Comparison of ENCODE assay signal across 8 mouse cellular contexts in genomic region chr7:140942341-140942740, GRCm38 (mm10). TPM values are rescaled to one million over a fixed set of nuclear protein-coding genes. Genes with fewer than 3 reads are reported as not detected.
DNase-seq lines count a peak whose midpoint lies in the region; ATAC-seq and TF ChIP-seq lines count a peak whose summit lies in the region.

No protein-coding gene starts in this region.

- peak overlapping the region; percentile 80 for H3K9ac ChIP-seq in kidney, embryonic 16.5 days (replicated peaks; ENCODE audit: low read length)
- no peak overlapping the region; the same call in 1 of the 2 replicates for H3K9ac ChIP-seq in midbrain, postnatal 0 days (replicated peaks; ENCODE audit: low read length, poor library complexity, severe bottlenecking)

- H3K4me2 ChIP-seq in kidney, embryonic 16.5 days (replicated peaks; ENCODE audit: low read depth, low read length) = peak overlapping the region; percentile 75
- peak overlapping the region; percentile 48 for H3K4me2 ChIP-seq in midbrain, postnatal 0 days (ENCODE audit: low read depth, low read length, poor library complexity, severe bottlenecking)

- TF ChIP-seq POLR2A in cortical plate, adult 2 months (IDR thresholded peaks at IDR 0.05; ENCODE audit: extremely low read depth, insufficient read depth, low read length) = no peak

- H3K27me3 ChIP-seq in kidney, embryonic 16.5 days (ENCODE audit: insufficient read depth, low read length) = no peaks in the 10 kb centered on the region
- no peaks in the 10 kb centered on the region for H3K27me3 ChIP-seq in midbrain, postnatal 0 days (ENCODE audit: insufficient read depth, low read length)

- peaks cover 10% of the 10 kb centered on the region; the same call in 1 of the 2 replicates for H3K36me3 ChIP-seq in kidney, embryonic 16.5 days (ENCODE audit: insufficient read depth, low read length)
- no peaks in the 10 kb centered on the region for H3K36me3 ChIP-seq in midbrain, postnatal 0 days (ENCODE audit: insufficient read depth, low read length)

- ATAC-seq in kidney, embryonic 16.5 days (ENCODE audit: low FRiP score, low TSS enrichment) = 0 out of 2 replicates have a peak, but pooled peaks have one; percentile 7
- no peak for ATAC-seq in midbrain, postnatal 0 days (ENCODE audit: low FRiP score)
- no peak for ATAC-seq in inflammation-experienced regulatory T-cells, adult 6 months

- no peaks in the 10 kb centered on the region for H3K9me3 ChIP-seq in kidney, embryonic 16.5 days (ENCODE audit: low read length)
- no peaks in the 10 kb centered on the region for H3K9me3 ChIP-seq in midbrain, postnatal 0 days (ENCODE audit: low read length)

- DNase-seq in kidney, adult 18-20 months = no peak
- peak; percentile 43 for DNase-seq in induced T-regulatory cell, adult 2 months (ENCODE audit: low read depth)
- DNase-seq in midbrain, postnatal 0 days (ENCODE audit: low spot score) = no peak
- no peak for DNase-seq in urinary bladder, postnatal 36 days (ENCODE audit: low spot score in 2 of 2)
- DNase-seq in cerebellum, adult 8-10 months = no peak

- peak overlapping the region; percentile 61 for H3K4me3 ChIP-seq in kidney, embryonic 16.5 days (ENCODE audit: low read length)
- peak overlapping the region; percentile 47; the same call in 1 of the 2 replicates for H3K4me3 ChIP-seq in cortical plate, adult 2 months (ENCODE audit: insufficient read depth, low read length)
- H3K4me3 ChIP-seq in midbrain, postnatal 0 days (ENCODE audit: low read depth, low read length) = no peak overlapping the region

- no peak for TF ChIP-seq CTCF in cortical plate, adult 2 months (IDR thresholded peaks at IDR 0.05; ENCODE audit: extremely low read depth, insufficient read depth, low read length)
- TF ChIP-seq CTCF in midbrain, postnatal 0 days (IDR thresholded peaks at IDR 0.05) = no peak

- WGBS in kidney, embryonic 16.5 days = 48% methylated on average over 9 of the region's 9 CpGs
- WGBS in midbrain, postnatal 0 days = 66% methylated on average over 9 of the region's 9 CpGs

- peak overlapping the region; percentile 83 for H3K27ac ChIP-seq in kidney, embryonic 16.5 days (ENCODE audit: low read length)
- peak overlapping the region; percentile 88 for H3K27ac ChIP-seq in cortical plate, adult 2 months (ENCODE audit: insufficient read depth, low read length)
- 0 out of 2 replicates have a peak overlapping the region, but pooled peaks have one; percentile 38 for H3K27ac ChIP-seq in midbrain, postnatal 0 days (ENCODE audit: low read depth, low read length)

- peaks cover 26% of the 10 kb centered on the region; the same call in 1 of the 2 replicates for H3K4me1 ChIP-seq in kidney, embryonic 16.5 days (ENCODE audit: insufficient read depth, low read length)
- no peaks in the 10 kb centered on the region; the same call in 1 of the 2 replicates for H3K4me1 ChIP-seq in cortical plate, adult 2 months (ENCODE audit: control insufficient read depth, insufficient read depth, low read length)
- H3K4me1 ChIP-seq in midbrain, postnatal 0 days (ENCODE audit: insufficient read depth, low read length) = no peaks in the 10 kb centered on the region; the same call in 1 of the 2 replicates

RNA-seq across cellular contexts. Expression of gene Pgghg, which starts 1.1 kb away (rescaled TPM):
- polyA plus RNA-seq in kidney, embryonic 16.5 days (2015; fragmentation: Nextera tagmentation; extraction: Ambion mirVana) = 25.3 and 26.6 TPM in 2 replicates
- 8.0 and 8.5 TPM in 2 replicates for polyA plus RNA-seq in cortical plate, adult 2 months (2012; rRNA removed)
- total RNA-seq in midbrain, postnatal 0 days (2014; rRNA removed) = 7.8 and 10.5 TPM in 2 replicates
- polyA plus RNA-seq in midbrain, postnatal 0 days (2015; fragmentation: Nextera tagmentation; extraction: Ambion mirVana) = 4.3 and 4.4 TPM in 2 replicates
- polyA plus RNA-seq in inflammation-experienced regulatory T-cells, adult 6 months (2017; shearing (Covaris generic)) = 10 to 100 TPM; 16.6 to 22.5 (median 18.2) TPM

RNA-seq across cellular contexts. Expression of gene Ifitm5, which starts 7.8 kb away (rescaled TPM):
- 4.2 and 5.8 TPM in 2 replicates for polyA plus RNA-seq in kidney, embryonic 16.5 days (2015; fragmentation: Nextera tagmentation; extraction: Ambion mirVana)
- 0.15 TPM in 1 of 2 replicates, not detected in the other for polyA plus RNA-seq in cortical plate, adult 2 months (2012; rRNA removed)
- total RNA-seq in midbrain, postnatal 0 days (2014; rRNA removed) = 0.99 TPM in 1 of 2 replicates, not detected in the other
- 0.63 TPM in 1 of 2 replicates, not detected in the other for polyA plus RNA-seq in midbrain, postnatal 0 days (2015; fragmentation: Nextera tagmentation; extraction: Ambion mirVana)
- polyA plus RNA-seq in inflammation-experienced regulatory T-cells, adult 6 months (2017; shearing (Covaris generic)) = under 1 TPM in 1 of 3 experiments, not detected in 2; 0.46 TPM

RNA-seq across cellular contexts. Expression of gene Gm45717, which starts 13.4 kb away (rescaled TPM):
- 0.76 TPM in 1 of 2 replicates, not detected in the other for polyA plus RNA-seq in kidney, embryonic 16.5 days (2015; fragmentation: Nextera tagmentation; extraction: Ambion mirVana)
- polyA plus RNA-seq in cortical plate, adult 2 months (2012; rRNA removed) = not detected in 2 replicates
- not detected in 2 replicates for total RNA-seq in midbrain, postnatal 0 days (2014; rRNA removed)
- polyA plus RNA-seq in midbrain, postnatal 0 days (2015; fragmentation: Nextera tagmentation; extraction: Ambion mirVana) = 0.81 TPM in 1 of 2 replicates, not detected in the other
- not detected for polyA plus RNA-seq in inflammation-experienced regulatory T-cells, adult 6 months (2017; shearing (Covaris generic))

RNA-seq across cellular contexts. Expression of gene Ifitm2, which starts 13.4 kb away (rescaled TPM):
- 991 and 995 TPM in 2 replicates for polyA plus RNA-seq in kidney, embryonic 16.5 days (2015; fragmentation: Nextera tagmentation; extraction: Ambion mirVana)
- polyA plus RNA-seq in cortical plate, adult 2 months (2012; rRNA removed) = 47.7 and 48.0 TPM in 2 replicates
- 66.6 and 79.1 TPM in 2 replicates for total RNA-seq in midbrain, postnatal 0 days (2014; rRNA removed)
- 200 and 218 TPM in 2 replicates for polyA plus RNA-seq in midbrain, postnatal 0 days (2015; fragmentation: Nextera tagmentation; extraction: Ambion mirVana)
- 10 to 100 TPM; 60.0 to 93.0 (median 74.2) TPM for polyA plus RNA-seq in inflammation-experienced regulatory T-cells, adult 6 months (2017; shearing (Covaris generic))

RNA-seq across cellular contexts. Expression of gene Nlrp6, which starts 21.6 kb away (rescaled TPM):
- polyA plus RNA-seq in kidney, embryonic 16.5 days (2015; fragmentation: Nextera tagmentation; extraction: Ambion mirVana) = 1.9 and 2.2 TPM in 2 replicates
- 0.44 and 0.54 TPM in 2 replicates for polyA plus RNA-seq in cortical plate, adult 2 months (2012; rRNA removed)
- 0.24 and 0.82 TPM in 2 replicates for total RNA-seq in midbrain, postnatal 0 days (2014; rRNA removed)
- 0.90 and 0.99 TPM in 2 replicates for polyA plus RNA-seq in midbrain, postnatal 0 days (2015; fragmentation: Nextera tagmentation; extraction: Ambion mirVana)
- polyA plus RNA-seq in inflammation-experienced regulatory T-cells, adult 6 months (2017; shearing (Covaris generic)) = not detected

Comparison
In these comparisons a context has a peak if more than half of its experiments do, and no peak if none do; other contexts are left out.
1. H3K27ac ChIP-seq: peak in every context shown above with its lines; median percentile 88 in cortical plate, adult 2 months; 83 in kidney, embryonic 16.5 days; 38 in midbrain, postnatal 0 days.